Mouse (Mus musculus) forebrain, embryonic 13.5 days (tissue): ENCODE measurements around the gene Syce2. TPM values are rescaled to one million over a fixed set of nuclear protein-coding genes. Genes with fewer than 3 reads are reported as not detected.

Source experiments
- ATAC-seq: fragments of 200-750 bp; cut with Nextera tagmentation; 2 replicates; pipeline ENCODE4 v1.8.0; 2017
- H3K27ac ChIP-seq: fragments of 300-500 bp; sonication (generic); 2 replicates; pipeline ENCODE4 v1.5.1; 2015; ENCODE audit warnings: inconsistent platforms, mild to moderate bottlenecking, moderate library complexity
- H3K27me3 ChIP-seq: fragments of 300-500 bp; sonication (generic); 2 replicates; pipeline ENCODE4 v1.6.1; 2015; ENCODE audit warnings: mild to moderate bottlenecking, inconsistent platforms
- H3K36me3 ChIP-seq: fragments of 300-500 bp; sonication (generic); 2 replicates; pipeline ENCODE4 v1.6.1; 2015; ENCODE audit warnings: mild to moderate bottlenecking, inconsistent platforms; ENCODE audit not compliant: poor library complexity, severe bottlenecking
- H3K4me1 ChIP-seq: fragments of 300-500 bp; sonication (generic); 2 replicates; pipeline ENCODE4 v1.6.1; 2015; ENCODE audit warnings: inconsistent platforms
- H3K4me2 ChIP-seq: fragments of 300-500 bp; sonication (generic); 2 replicates; pipeline ENCODE4 v1.6.1; 2015; ENCODE audit warnings: inconsistent platforms, mild to moderate bottlenecking, moderate library complexity
- H3K4me3 ChIP-seq: fragments of 300-500 bp; sonication (generic); 2 replicates; pipeline ENCODE4 v1.5.1; 2015; ENCODE audit warnings: mild to moderate bottlenecking, inconsistent platforms
- H3K9ac ChIP-seq: fragments of 300-500 bp; sonication (generic); 2 replicates; pipeline ENCODE4 v1.6.1; 2015; ENCODE audit warnings: mild to moderate bottlenecking, inconsistent platforms
- H3K9me3 ChIP-seq: fragments of 300-500 bp; sonication (generic); replicated peaks from 2 replicates; pipeline ENCODE4 v1.6.1; 2016; ENCODE audit warnings: inconsistent platforms
- WGBS: fragments of 180-500 bp; shearing (Covaris S2); methylation state at CpG from one replicate; pipeline ENCODE4 v1.1.7; 2015; 5-methylcytosine and 5-hydroxymethylcytosine counted together
- microRNA-seq: library from miRNA; unstranded; fragments of <30 nt; microRNA quantifications from one replicate; pipeline ENCODE4, GENCODE M21; 2016
- polyA plus RNA-seq: library from polyadenylated mRNA; unstranded; fragments of >200 nt; fragmentation: Nextera tagmentation; extraction: Ambion mirVana; gene quantifications from 2 replicates; pipeline ENCODE4 v1.2.1, GENCODE M21; 2015

Syce2 gene
- polyA plus RNA-seq, 1 experiment from 2014 or later = 85.1 TPM

- under 1% methylated on average over 41 of the region's 50 CpGs for WGBS
- Histone ChIP-seq H3K36me3 (no peaks in the 10 kb centered on the region), H3K4me2 (peak within 1 kb of the TSS; percentile 80), H3K9ac (peak within 1 kb of the TSS; percentile 89), H3K9me3 (no peaks in the 10 kb centered on the region), H3K27ac (peak within 1 kb of the TSS; percentile 87), H3K4me3 (peak within 1 kb of the TSS; percentile 74), H3K27me3 (peaks cover 17% of the 10 kb centered on the region; the same call in 1 of the 2 replicates), H3K4me1 (peaks cover 33% of the 10 kb centered on the region)
- ATAC-seq = peak; percentile 62
Measured at GRCm38 (mm10) chr8:84936962-84937546, 65.1 kb downstream of the Syce2 start, which contains the start of gene Mast1. Gene Mast1, minus strand, starts transcription at chr8:84937359.

Small RNA genes within 50 kb of the gene (microRNA-seq; reads per million reads assigned to microRNA genes)
- gene Gm24197 (not detected), gene Mir7069 (3.5 reads per million, percentile 7 among the genes with 10 or more reads in this experiment)

Other genes starting within 250 kb of the Syce2 start
- gene Ier2, start 209.3 kb upstream of the Syce2 start, polyA plus RNA-seq = 35.2 and 35.4 TPM in 2 replicates
- 53.5 and 59.1 TPM in 2 replicates for gene Trmt1, start 185.8 kb upstream of the Syce2 start, polyA plus RNA-seq
- gene Nacc1, start 184.2 kb upstream of the Syce2 start, polyA plus RNA-seq = 16.1 and 18.6 TPM in 2 replicates
- gene Lyl1, start 170.7 kb upstream of the Syce2 start, polyA plus RNA-seq = 1.9 and 2.1 TPM in 2 replicates
- 3.7 and 3.8 TPM in 2 replicates for gene G430095P16Rik, start 149.1 kb upstream of the Syce2 start, polyA plus RNA-seq
- gene Nfix, start 71.8 kb upstream of the Syce2 start, polyA plus RNA-seq = 127 and 145 TPM in 2 replicates
- gene Dand5, start 49.3 kb upstream of the Syce2 start, polyA plus RNA-seq = 7.3 and 8.2 TPM in 2 replicates
- 42.6 and 47.0 TPM in 2 replicates for gene Gadd45gip1, start 40.6 kb upstream of the Syce2 start, polyA plus RNA-seq
- 93.9 and 114 TPM in 2 replicates for gene Rad23a, start 31.4 kb upstream of the Syce2 start, polyA plus RNA-seq
- 549 and 569 TPM in 2 replicates for gene Calr, start 25.2 kb upstream of the Syce2 start, polyA plus RNA-seq
- gene Farsa, start 15.1 kb upstream of the Syce2 start, polyA plus RNA-seq = 123 and 127 TPM in 2 replicates
- gene Gcdh, start 21.8 kb downstream of the Syce2 start, polyA plus RNA-seq = 33.2 and 34.2 TPM in 2 replicates
- 0.74 and 1.2 TPM in 2 replicates for gene Klf1, start 29.8 kb downstream of the Syce2 start, polyA plus RNA-seq
- 6.9 and 9.4 TPM in 2 replicates for gene Dnase2a, start 36.4 kb downstream of the Syce2 start, polyA plus RNA-seq
- 31.6 and 37.3 TPM in 2 replicates for gene Mast1, start 65.2 kb downstream of the Syce2 start, polyA plus RNA-seq
- gene Rtbdn, start 74.9 kb downstream of the Syce2 start, polyA plus RNA-seq = 1.2 and 1.8 TPM in 2 replicates
- gene Gm49661, start 97.3 kb downstream of the Syce2 start, polyA plus RNA-seq = not detected in 2 replicates
- gene Prdx2, start 97.5 kb downstream of the Syce2 start, polyA plus RNA-seq = 1,640 and 1,662 TPM in 2 replicates
- gene Rnaseh2a, start 97.7 kb downstream of the Syce2 start, polyA plus RNA-seq = 119 and 124 TPM in 2 replicates
- 3.4 and 4.2 TPM in 2 replicates for gene Junb, start 106.6 kb downstream of the Syce2 start, polyA plus RNA-seq
- 16.8 and 21.5 TPM in 2 replicates for gene Hook2, start 118.5 kb downstream of the Syce2 start, polyA plus RNA-seq
- gene Best2, start 142.4 kb downstream of the Syce2 start, polyA plus RNA-seq = not detected in 2 replicates
- 166 and 168 TPM in 2 replicates for gene Asna1, start 153.2 kb downstream of the Syce2 start, polyA plus RNA-seq
- 125 and 154 TPM in 2 replicates for gene Trir, start 154.7 kb downstream of the Syce2 start, polyA plus RNA-seq
- gene Tnpo2, start 164.8 kb downstream of the Syce2 start, polyA plus RNA-seq = 46.4 and 49.4 TPM in 2 replicates
- gene Fbxw9, start 187.9 kb downstream of the Syce2 start, polyA plus RNA-seq = 39.4 and 49.1 TPM in 2 replicates
- 0.88 and 0.93 TPM in 2 replicates for gene Gm5741, start 195.9 kb downstream of the Syce2 start, polyA plus RNA-seq
- gene Dhps, start 199.6 kb downstream of the Syce2 start, polyA plus RNA-seq = 79.5 TPM in 2 replicates
- 136 and 137 TPM in 2 replicates for gene Wdr83os, start 208.6 kb downstream of the Syce2 start, polyA plus RNA-seq
- 52.9 and 57.8 TPM in 2 replicates for gene Wdr83, start 209.2 kb downstream of the Syce2 start, polyA plus RNA-seq
- gene Man2b1, start 211.2 kb downstream of the Syce2 start, polyA plus RNA-seq = 14.6 and 14.7 TPM in 2 replicates